Mouse (Mus musculus) ovary, postnatal 14 days (tissue): ENCODE measurements around the gene Slc22a18.

Source experiments
- DNase-seq: peaks from one replicate; pipeline ENCODE4 v3.0.0; 2022; ENCODE audit warnings: low spot score

Slc22a18 gene

DNA sequence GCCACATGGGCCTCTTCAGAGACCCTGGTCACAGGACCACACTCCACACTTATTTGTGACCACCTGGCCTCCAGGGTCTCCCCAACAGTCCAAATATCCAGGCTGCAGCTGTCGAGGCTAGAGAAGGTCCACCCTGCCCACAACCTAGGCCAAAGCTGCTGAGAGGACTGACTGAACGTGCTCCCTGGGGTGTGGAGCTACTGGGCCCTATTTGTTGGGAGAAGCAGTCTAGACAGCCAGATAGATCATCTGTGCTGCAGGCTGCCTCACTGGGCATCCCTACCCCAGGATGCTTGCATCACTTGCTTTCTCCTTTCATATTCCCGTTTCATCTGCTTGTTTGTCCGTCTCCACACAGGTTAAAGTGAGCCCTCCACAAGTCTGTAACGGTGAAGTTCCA, 11.0 kb upstream of the Slc22a18 start:
- DNase-seq, result no peak

DNA sequence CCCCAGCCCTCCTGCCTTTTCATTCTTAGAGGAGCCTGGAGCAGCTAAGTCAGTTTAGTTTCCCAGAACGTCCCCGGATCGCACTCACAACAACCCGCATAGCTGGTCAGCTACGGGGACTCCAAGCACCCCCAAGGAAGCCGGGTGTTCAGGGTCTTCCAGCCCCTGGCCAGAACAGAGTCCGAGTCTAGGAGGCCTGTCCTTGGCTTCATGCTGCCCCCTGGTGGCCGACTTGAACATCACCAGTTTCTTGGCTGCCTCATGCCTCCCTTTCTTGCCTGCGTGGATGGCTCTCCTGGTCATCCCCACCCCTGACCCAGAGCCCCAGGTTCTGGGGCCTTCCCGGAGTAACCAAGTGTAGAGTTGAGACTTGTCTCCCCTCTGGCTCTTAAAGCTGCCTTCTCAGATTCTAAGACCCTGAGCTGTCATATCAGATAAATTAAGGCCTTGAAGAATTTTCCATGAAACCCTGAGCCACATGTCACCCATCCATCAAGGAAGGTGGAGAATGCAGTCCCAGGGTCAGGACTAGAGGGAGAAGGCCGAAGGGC, 9.6 kb upstream of the Slc22a18 start:
- peak; percentile 77 for DNase-seq

DNA sequence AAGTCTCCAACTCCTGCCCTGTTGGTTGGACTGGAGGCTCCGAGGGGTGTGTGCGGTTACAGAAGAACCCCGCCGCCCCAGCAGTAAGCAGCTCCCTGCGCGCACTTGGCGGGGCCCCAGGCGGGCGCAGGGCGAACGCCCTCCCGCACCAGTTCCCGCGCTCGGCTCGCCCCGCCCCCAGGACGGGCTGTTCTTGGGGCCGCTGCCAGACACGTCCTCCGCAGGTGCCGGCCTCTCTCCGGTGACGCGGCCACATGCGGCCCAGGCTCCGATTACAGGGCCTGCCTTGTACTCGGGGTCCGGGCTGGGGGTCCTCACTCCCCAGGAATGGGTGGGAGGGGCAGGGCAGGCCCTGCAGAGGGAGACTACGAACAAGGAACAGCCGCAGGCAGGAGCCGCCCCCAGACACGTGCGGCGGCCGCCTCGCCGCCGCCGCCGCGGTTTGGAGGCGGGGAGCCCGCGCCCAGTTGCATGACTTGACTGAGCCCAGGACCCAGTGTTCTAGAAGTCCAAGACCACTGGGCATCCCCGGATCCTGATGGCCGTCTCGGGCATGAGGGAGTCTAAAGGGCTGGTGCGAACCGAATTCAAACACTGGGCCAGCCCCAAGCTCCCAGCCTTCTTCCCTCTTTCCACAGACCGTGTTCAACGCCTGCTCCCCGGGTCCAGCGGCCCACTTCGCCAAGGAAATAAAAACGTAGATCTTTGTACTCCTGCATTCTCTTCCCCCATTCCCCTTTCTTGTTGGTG, 8.6 kb upstream of the Slc22a18 start:
- DNase-seq, result peak; percentile 50

DNA sequence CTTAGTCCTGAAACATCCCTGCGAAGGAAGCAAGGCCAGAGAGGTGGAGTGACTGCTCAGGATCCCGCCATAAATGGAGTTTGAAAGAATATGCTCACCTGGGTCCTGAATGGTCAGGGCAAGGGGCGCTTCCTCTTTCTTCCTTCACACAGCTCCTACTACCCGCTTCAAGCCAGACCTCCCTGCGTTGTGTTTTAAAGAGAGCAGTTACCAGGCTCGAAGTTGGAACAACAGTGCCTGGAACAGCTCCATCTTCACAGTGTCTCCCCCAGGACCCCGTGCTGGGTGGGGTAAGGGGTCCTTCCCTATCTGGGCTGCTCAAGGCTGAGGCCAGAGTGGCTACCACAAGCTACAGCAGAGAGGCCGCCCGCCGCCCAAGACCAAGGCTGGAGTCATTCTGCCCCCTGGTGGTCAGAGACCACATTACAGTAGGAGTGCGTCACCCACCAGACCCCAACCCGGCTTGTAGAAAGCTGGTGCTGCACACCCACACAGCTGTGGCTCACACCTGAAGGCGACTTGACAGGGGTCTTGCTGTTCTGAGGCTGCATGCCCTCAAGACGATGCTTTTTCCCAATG, 7.3 kb upstream of the Slc22a18 start:
- DNase-seq, result peak; percentile 89

DNA sequence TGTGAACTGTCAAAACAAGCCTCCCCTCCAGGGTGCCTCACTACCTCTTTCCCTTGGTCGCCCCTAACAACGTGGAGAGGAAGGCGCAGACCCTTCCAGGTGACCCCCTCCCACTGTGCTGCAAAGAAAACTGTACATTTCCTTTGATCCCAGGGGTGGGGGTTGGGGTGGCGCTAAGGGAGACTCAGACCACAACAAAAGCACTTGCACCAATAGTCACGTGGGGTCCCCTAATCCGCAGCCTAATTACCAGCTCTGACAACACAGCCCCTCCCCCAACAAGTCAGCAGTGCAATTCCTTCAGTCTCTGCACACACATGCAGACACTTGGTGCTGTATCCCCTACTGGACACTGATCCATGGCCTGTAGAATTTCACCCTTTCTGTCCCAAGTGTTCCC, 5.8 kb upstream of the Slc22a18 start:
- no peak for DNase-seq

DNA sequence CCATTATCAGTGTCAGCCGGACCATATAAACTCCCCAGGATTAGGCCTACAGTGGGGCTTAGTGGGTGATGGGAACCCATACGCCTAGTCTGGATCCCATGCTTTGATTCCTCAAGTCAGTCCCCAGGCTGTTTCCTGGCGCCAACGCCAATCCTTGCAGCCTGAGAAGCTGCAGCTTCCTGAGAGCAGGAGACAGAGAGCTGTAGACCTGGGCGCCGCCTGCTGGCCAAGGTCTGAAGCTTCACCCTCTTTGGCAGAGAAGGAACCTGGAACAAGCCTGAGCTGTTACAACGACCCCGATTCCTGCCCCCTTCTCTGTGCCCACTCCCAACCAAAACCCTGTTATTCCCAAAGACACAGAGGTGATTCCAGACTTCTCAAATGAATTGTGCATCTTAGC, 3.6 kb upstream of the Slc22a18 start:
- DNase-seq, result peak; percentile 71

DNA sequence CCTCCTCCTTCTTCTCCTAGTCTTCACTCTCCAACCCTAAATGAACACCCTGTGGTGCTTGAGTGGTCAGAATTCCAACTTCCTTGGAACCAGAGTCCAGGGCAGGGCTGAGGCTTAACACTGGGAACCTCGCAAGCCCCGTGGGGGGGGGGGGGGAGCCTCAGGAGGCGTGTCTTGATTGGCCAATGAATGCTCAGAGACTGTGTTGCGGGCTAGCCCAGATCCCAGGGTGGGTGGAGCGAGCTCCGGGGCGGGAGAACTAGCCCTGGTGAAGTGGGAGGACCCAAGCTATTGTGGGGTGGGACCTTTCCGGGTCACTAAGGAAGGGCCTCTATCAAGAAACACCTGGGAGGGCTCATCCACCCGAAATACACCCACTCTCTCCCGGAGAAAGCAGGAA, 1.3 kb downstream of the Slc22a18 start:
- DNase-seq, result no peak

DNA sequence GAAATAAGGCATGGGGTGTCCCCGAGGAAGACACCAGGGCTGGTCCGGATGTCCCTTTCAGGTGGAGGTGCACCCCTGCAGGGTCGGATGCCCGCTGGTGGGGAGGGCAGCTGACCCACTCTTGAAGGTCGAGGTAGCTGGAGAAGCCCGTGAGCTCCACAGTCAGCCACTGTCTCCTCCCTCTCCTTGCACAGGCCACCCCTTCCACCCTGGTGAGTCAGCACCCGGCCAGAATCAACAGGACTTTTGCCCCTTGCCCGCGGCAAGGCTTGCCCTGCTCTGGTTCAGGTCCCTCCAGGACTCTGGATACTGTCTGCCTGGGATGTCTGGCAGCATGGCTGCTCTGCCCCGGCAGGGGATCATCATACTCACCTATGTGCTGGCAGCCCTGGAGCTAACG, 2.3 kb downstream of the Slc22a18 start:
- no peak for DNase-seq

DNA sequence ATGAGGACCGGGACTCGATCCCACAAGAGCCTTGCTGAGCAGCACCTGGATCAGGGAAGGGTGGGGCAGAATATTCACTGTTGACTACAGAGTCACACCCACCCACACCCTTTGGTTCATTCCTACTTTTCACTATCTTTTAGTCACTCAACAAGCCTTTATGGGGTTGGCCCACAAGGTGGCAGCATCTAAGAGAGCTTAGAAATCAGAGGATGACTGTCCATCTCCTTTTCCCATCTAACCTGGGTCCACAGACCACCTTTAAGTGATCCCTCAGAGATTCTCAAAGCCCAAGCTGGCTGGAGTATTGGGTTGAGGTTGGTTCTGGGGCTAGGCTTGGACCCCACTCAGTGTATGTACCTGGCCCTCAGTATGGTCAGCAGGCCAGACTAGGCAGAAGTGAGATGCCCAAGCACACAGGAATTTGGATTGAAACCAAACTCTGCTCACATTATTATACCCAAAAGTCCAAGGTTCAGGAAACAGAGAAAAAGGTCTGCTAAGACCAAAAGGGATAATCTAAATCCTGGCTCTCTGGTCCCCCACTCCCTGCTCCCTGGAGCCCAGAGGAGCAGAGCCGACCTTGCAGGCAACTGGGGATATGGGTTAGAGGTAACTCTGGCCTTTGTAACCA, 3.3 kb downstream of the Slc22a18 start:
- no peak for DNase-seq

DNA sequence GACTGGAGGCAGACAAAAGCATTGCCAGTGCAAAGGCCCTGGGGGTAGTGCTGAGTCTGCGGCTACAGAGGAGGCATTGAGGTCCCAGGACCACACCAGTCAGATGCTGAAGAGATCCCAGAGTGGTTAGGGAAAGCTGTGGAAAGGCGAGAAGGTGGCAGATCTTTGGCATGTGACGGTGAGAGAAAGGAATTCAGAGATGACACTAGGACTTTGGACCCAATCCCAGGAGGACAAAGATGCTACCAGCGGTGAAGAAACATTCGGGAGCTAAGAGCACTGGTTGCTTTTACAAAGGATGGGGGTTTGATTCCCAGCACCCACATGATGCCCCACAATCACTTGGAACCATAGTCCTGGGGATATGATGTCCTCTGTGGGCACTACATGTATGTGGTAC, 4.3 kb downstream of the Slc22a18 start:
- no peak for DNase-seq

DNA sequence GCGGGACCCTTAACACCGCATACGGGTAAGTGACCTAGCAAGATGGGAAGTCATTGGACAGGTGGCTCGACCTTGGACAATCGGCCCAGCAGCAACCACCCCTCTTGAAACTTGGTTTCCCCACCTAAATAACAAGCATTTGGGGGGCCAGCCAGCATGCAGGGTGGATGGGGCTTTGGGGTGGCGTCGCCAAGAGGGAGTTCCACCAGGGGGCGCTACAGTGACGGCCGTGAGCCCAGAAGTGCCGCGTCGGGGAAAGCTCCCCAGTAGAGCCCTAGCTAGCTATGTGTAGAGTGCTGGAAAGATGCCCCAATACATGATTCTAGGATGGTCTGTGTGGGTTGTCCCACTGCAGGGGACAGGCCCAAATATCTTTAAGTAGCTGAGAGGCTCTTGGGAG, 7.0 kb downstream of the Slc22a18 start:
- DNase-seq, result peak; percentile 54

DNA sequence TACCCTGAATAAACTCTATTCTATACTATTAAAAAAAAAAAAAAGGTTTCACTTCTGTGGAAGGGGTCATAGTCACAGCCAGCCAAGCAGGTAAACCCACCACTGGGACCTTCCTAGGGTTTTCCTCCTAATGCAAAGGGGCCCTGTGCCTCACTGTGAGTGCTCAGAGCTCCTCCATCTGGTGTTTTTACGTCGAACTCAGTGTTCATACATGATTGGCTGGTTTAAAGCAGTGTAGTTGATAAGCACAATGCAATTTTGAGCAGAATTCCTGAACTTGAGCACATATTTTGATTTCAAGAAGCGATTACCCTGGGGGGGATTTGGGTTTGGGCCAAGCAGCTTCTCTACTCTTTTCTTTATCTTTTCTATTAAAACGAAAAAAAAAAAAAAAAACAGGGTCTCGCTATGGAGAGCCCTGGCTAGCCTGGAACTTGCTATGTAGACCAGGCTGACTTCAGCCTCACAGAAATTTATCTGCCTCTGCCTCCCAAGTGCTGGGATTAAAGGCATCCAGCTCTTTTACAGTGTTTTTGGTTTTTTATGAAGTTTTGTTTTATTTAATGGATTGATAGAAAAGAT, 8.4 kb downstream of the Slc22a18 start:
- DNase-seq, result no peak

DNA sequence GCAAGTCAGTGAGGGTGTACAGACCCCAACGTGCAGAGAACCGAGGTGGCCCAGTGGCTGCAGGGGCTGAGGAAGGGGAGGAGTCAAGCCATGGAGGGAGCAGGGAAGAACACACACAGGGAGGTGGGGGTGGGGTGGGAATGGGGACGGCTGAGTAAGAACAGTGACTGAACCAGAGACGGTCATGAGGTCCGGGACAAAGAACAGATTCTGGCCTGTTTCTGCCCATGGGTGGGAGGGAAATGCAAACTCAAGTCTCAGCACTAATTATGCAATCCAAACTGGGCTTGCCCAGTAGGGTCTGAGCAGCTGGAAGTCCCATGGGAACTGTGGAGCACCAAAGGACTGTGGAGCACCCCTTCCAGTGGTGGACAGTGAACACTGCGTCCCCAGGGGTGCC, 9.0 kb downstream of the Slc22a18 start:
- no peak for DNase-seq

DNA sequence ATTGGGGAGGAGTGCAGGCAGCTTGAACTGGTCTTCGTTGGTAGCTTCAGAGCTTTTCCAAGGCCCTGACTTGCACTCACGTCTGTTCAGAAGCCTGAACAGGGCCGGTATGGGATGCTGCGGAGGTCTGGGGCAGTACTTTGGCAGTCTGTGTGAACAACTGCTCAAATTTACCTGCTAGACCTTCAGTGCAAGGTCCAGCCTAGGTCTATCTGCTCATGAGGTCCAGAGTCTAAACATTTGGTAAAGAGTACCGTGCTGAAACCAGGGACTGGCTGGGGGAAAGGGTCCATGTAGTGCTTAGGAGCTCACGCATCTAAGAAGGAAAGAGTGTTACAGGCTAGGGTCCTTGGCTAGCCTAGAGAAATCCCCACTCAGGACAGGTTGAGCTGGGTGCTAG, 16.2 kb downstream of the Slc22a18 start:
- DNase-seq, result no peak

DNA sequence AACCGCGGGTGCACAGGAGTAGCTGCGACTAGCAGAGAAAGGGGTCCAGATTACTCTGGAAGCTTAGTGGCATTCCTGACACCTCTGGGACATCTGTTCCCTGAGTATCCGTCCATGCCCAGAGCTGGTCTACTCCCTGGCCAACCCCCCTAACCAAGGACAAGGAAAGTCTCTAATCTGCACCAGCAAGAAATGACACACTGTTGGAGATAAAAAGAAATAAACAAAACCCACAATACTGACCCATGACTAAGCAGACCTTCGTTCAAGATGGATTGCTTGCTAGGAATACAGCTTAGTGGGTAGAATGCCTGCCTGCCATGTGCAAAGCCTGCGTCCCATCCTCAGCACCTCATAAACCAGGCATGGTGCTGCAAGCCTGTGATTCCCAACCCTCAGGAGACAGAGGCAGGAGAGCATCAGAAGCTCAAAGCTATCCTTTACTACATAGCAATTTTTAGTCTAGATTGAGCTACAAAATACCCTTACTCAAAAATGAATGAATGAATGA, 20.1 kb downstream of the Slc22a18 start:
- DNase-seq, result no peak

DNA sequence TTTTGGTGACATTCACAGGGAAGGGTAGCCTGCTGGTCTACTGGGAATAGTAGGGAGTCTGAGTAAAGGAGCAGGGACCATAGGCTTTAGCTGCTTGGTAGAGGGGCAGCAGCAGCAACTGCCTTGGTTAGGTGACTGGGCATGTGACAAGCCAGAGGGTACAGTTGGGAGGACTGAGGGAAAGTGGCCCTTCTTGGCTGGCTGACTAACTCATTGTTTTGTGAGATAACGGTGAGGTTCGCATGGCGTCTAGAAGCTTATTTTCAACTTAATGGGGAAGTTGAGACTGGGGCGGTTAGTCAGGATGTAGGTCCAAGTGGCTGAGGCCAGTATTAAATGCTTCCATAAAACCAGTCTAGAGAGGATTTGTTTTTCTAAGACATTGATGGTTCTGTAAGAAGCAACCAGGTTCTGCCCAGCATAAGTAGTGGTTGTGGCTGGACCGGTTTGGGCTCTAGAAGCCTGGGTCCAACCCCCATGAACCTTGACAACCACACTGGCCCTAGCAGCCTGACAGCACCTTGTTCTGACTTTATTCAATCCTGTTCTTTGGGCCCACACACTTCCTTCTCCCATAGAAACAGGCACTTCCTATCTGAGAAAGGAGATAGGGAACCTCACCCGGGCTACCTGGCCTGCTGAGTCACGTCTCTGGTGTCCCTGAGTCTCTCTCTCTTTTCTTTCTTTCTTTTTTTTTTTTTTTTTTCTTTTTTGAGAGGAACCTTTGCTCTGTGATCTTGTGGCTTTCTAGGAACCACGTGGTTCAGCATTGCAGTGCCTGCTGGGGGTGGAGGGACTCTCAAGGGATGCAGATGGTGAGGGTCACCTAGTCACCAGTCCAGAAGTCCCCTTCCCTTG, 21.8 kb downstream of the Slc22a18 start:
- DNase-seq, result no peak

DNA sequence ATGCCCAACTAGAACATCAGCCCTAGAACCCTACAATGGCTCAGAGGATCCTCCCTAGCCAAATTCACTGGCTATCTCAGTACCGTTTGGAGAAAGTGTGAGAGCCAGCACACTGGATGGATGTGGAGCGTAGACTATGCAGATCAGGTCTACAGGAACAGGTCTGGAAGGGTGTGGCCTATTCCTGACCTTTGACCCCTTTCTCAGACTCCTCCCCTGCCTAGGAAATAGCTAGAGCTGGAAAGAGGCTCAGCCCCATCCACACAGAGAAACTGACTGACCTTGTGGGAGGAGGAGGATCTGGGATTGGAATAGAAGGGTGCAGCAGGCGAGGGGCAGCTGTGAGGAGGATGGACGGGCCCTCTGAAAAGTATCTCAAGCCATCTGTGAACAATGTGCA, 25.0 kb downstream of the Slc22a18 start:
- DNase-seq, result no peak

DNA sequence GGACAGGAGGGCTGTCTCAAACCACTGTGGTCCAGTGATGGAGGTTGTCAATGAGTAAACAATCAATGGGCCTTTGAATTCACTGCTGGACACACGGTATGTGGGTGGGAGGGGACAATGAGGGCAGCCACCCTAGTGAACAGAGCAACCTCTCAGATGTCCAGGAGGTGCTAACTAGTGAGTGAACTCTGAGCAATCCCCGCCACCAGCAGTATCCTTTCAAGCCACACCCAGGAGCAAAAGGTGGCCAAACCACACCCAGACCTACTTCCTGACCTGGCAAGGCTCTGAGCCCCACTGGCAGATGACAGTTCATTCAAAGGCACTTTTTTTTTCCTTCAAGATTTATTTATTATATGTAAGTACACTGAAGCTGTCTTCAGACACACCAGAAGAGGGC, 27.4 kb downstream of the Slc22a18 start:
- DNase-seq, result no peak

DNA sequence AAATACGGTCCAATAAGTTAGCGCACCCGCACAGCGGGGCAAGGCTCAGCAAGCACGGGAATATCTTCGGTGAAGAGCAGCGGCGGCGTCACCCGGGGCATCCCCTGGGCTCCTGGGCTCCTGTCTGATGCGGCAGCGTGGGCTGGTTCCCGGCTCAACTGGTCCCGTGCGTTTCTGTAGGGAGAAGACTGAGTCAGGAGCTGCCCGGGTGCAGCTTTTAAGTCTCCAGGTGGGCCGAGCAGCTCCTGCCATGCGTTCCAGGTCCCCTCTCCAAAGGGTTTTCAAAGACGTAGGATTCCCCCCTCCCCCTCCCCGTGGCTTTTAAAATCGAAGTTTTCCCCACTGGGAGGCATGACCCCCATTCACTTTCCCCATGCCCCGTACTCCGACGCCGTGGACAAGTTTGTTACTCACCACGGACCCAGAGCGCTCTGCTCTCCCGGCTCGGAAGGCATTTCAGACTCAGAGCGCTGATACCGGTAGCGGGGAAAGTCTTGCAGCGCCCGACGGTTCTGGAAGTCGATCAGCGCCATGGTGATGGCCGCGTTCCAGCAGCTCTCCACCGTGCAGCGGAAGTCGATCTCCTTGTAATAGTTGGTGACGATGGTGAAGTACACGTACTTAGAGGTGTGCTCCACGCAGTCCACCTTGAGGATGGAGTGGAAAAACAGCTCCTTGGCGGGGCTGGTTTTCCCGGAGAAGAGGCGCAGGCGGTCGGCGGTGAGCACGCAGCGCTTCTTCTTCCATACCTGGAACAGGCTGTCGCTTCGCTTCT, 28.3 kb downstream of the Slc22a18 start:
- no peak for DNase-seq

DNA sequence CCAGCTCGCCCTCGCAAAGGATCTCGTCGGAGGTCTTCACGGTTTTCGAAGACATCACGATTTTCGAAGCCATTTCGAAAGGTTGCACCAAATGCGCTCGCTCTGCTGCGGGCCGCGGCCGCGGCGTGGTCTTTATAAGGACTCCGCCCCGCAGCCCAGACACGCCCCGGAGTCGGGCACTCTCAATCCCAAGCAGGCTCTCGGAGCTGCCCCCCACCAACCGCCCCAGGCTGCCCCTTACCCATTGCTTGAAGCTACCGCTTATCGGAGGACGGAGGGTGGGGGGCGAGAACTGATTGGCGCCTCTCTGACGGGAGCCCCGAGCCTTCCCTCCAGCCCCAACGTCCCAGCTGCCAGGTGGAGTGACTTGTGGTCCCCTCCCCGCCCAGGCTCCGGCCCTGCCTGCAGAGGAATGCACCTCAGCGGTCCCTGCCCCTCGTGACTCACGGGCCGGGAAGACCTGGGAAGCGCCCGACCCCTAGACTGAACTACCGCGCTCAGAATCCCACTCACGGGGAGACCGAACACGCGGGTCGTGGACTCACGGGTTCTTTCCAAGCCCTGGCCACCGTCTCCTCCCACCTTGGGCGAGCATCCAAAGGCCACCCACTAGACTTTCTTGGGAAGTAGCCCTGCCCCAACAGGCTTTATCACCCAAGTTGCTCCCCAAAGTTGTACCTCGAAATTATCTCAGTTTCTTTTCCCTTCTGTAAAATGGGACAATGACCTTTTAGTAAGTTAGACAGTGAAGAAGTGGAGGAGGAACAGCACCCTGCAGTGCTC, 29.1 kb downstream of the Slc22a18 start, which contains the start of gene Phlda2:
Phlda2 (minus strand) TSS at position 733 of the 783 bp plus-strand sequence.
- DNase-seq, result no peak
